In genomic region chr9:15658236-15658785, GRCm38 (mm10) we compare ENCODE assay signal across 28 mouse cellular contexts. TPM values are rescaled to one million over a fixed set of nuclear protein-coding genes. Genes with fewer than 3 reads are reported as not detected.
A peak's percentile ranks its signal among the peaks of the same experiment; 100 is the strongest.
DNase-seq lines count a peak whose midpoint lies in the region; ATAC-seq and TF ChIP-seq lines count a peak whose summit lies in the region.
"Had no signal": no experiment of that assay in that cellular context is flagged by ENCODE, and none has a peak within 500 bp of the region (broad histone marks: within the 10 kb centered on the region; RNA-seq: fewer than 3 reads in every experiment).

No protein-coding gene starts in this region.

- H3K9ac ChIP-seq in forebrain, postnatal 0 days: no peak overlapping the region
- no peak overlapping the region for H3K9ac ChIP-seq in forebrain, embryonic 13.5 days
- H3K9ac ChIP-seq in midbrain, embryonic 16.5 days (ENCODE audit: low read depth, low read length): no peak overlapping the region
- H3K9ac ChIP-seq: embryonic facial prominence, embryonic 15.5 days; forebrain, embryonic 15.5 days; heart, embryonic 13.5 days; hindbrain, embryonic 14.5 days; stomach, embryonic 15.5 days had no signal

- H3K9me3 ChIP-seq in forebrain, postnatal 0 days (ENCODE audit: low read length): no peaks in the 10 kb centered on the region
- H3K9me3 ChIP-seq in forebrain, embryonic 13.5 days (replicated peaks): peaks cover 4% of the 10 kb centered on the region; the same call in 1 of the 2 replicates
- no peaks in the 10 kb centered on the region for H3K9me3 ChIP-seq in midbrain, embryonic 16.5 days (replicated peaks; ENCODE audit: control insufficient read depth, low read length, poor library complexity, severe bottlenecking)
- peaks cover 16% of the 10 kb centered on the region; the same call in 1 of the 2 replicates for H3K9me3 ChIP-seq in midbrain, embryonic 10.5 days (replicated peaks)
- H3K9me3 ChIP-seq: embryonic facial prominence, embryonic 15.5 days; forebrain, embryonic 15.5 days; G1E; stomach, embryonic 15.5 days had no signal

- no peak overlapping the region for H3K4me3 ChIP-seq in forebrain, postnatal 0 days (ENCODE audit: low read depth, low read length)
- no peak overlapping the region for H3K4me3 ChIP-seq in forebrain, embryonic 13.5 days
- H3K4me3 ChIP-seq in midbrain, embryonic 16.5 days (ENCODE audit: low read depth, low read length): no peak overlapping the region
- H3K4me3 ChIP-seq in midbrain, embryonic 10.5 days: no peak overlapping the region
- H3K4me3 ChIP-seq: embryonic facial prominence, embryonic 15.5 days; forebrain, embryonic 15.5 days; heart, embryonic 13.5 days; layer of hippocampus, adult 2 months; stomach, embryonic 15.5 days had no signal

- TF ChIP-seq CTCF in forebrain, postnatal 0 days (IDR thresholded peaks at IDR 0.05; ENCODE audit: low read depth): no peak

- WGBS in forebrain, postnatal 0 days: 61% methylated on average over 6 of the region's 6 CpGs
- WGBS in forebrain, embryonic 13.5 days: 51% methylated on average over 6 of the region's 6 CpGs
- WGBS in midbrain, embryonic 16.5 days: 17% methylated on average over 6 of the region's 6 CpGs
- WGBS in midbrain, embryonic 10.5 days: 54% methylated on average over 6 of the region's 6 CpGs

- no peaks in the 10 kb centered on the region for H3K36me3 ChIP-seq in forebrain, postnatal 0 days (ENCODE audit: insufficient read depth)
- H3K36me3 ChIP-seq in forebrain, embryonic 13.5 days (ENCODE audit: poor library complexity, severe bottlenecking): no peaks in the 10 kb centered on the region
- no peaks in the 10 kb centered on the region for H3K36me3 ChIP-seq in midbrain, embryonic 16.5 days (ENCODE audit: control insufficient read depth, insufficient read depth, low read length)
- no peaks in the 10 kb centered on the region for H3K36me3 ChIP-seq in midbrain, embryonic 10.5 days
- H3K36me3 ChIP-seq: embryonic facial prominence, embryonic 15.5 days; forebrain, embryonic 15.5 days; G1E; heart, embryonic 13.5 days; stomach, embryonic 15.5 days had no signal

- no peaks in the 10 kb centered on the region for H3K27me3 ChIP-seq in forebrain, postnatal 0 days (ENCODE audit: insufficient read depth, low read length)
- no peaks in the 10 kb centered on the region for H3K27me3 ChIP-seq in forebrain, embryonic 13.5 days
- H3K27me3 ChIP-seq in midbrain, embryonic 16.5 days (ENCODE audit: control insufficient read depth, insufficient read depth, low read depth, low read length): no peaks in the 10 kb centered on the region
- H3K27me3 ChIP-seq in midbrain, embryonic 10.5 days (ENCODE audit: low read depth, poor library complexity, severe bottlenecking): no peaks in the 10 kb centered on the region
- H3K27me3 ChIP-seq: CH12.LX; embryonic facial prominence, embryonic 15.5 days; forebrain, embryonic 15.5 days; heart, embryonic 13.5 days; stomach, embryonic 15.5 days had no signal

- DNase-seq in forebrain, postnatal 0 days: no peak
- no peak for DNase-seq in midbrain, embryonic 10.5 days (ENCODE audit: low spot score)
- DNase-seq in mesoderm, embryonic 11.5 days (ENCODE audit: low read depth, low spot score): peak; percentile 51
- no peak for DNase-seq in layer of hippocampus, adult 11-12 months (ENCODE audit: low spot score)
- DNase-seq in right cerebral cortex, adult 2 months (ENCODE audit: low spot score in 2 of 2): no peak
- DNase-seq: B cell, adult 2 months; cerebellum, adult 9-10 months; gastrocnemius, postnatal 10 days; heart, adult 18-20 months; heart, postnatal 36 days; kidney, postnatal 10 days; lung, postnatal 4 days; right cerebral cortex, postnatal 4 days; thymus, adult 18-20 months; thymus, postnatal 36 days had no signal

- ATAC-seq in forebrain, postnatal 0 days: peak; percentile 14
- ATAC-seq in forebrain, embryonic 13.5 days: no peak
- peak; percentile 54; the same call in 1 of the 2 replicates for ATAC-seq in midbrain, embryonic 16.5 days
- ATAC-seq: forebrain, embryonic 15.5 days; Patski had no signal

- no peak overlapping the region for H3K27ac ChIP-seq in forebrain, postnatal 0 days (ENCODE audit: low read depth, low read length)
- no peak overlapping the region for H3K27ac ChIP-seq in forebrain, embryonic 13.5 days
- no peak overlapping the region for H3K27ac ChIP-seq in midbrain, embryonic 16.5 days (ENCODE audit: low read length)
- H3K27ac ChIP-seq in midbrain, embryonic 10.5 days (replicated peaks): no peak overlapping the region
- H3K27ac ChIP-seq: embryonic facial prominence, embryonic 15.5 days; forebrain, embryonic 15.5 days; heart, embryonic 13.5 days; hindbrain, embryonic 14.5 days; layer of hippocampus, adult 2 months; stomach, embryonic 15.5 days had no signal

- H3K4me1 ChIP-seq in forebrain, postnatal 0 days (ENCODE audit: insufficient read depth): no peaks in the 10 kb centered on the region
- no peaks in the 10 kb centered on the region for H3K4me1 ChIP-seq in forebrain, embryonic 13.5 days
- no peaks in the 10 kb centered on the region for H3K4me1 ChIP-seq in midbrain, embryonic 16.5 days (ENCODE audit: control insufficient read depth, insufficient read depth, low read length)
- H3K4me1 ChIP-seq in midbrain, embryonic 10.5 days: peaks cover 12% of the 10 kb centered on the region
- H3K4me1 ChIP-seq: embryonic facial prominence, embryonic 15.5 days; forebrain, embryonic 15.5 days; stomach, embryonic 15.5 days had no signal

- no peak overlapping the region for H3K4me2 ChIP-seq in forebrain, postnatal 0 days (ENCODE audit: low read depth)
- H3K4me2 ChIP-seq in forebrain, embryonic 13.5 days: no peak overlapping the region
- H3K4me2 ChIP-seq in midbrain, embryonic 16.5 days (ENCODE audit: low read length): no peak overlapping the region
- H3K4me2 ChIP-seq: embryonic facial prominence, embryonic 15.5 days; forebrain, embryonic 15.5 days; heart, embryonic 13.5 days; hindbrain, embryonic 14.5 days; stomach, embryonic 15.5 days had no signal

RNA-seq across cellular contexts. Expression of gene Deup1, which starts 30.6 kb away (rescaled TPM):
- total RNA-seq in forebrain, postnatal 0 days (2014; rRNA removed): 4.7 and 9.8 TPM in 2 replicates
- polyA plus RNA-seq in forebrain, postnatal 0 days (2015; fragmentation: Nextera tagmentation; extraction: Ambion mirVana): 3.2 and 4.8 TPM in 2 replicates
- polyA plus RNA-seq in forebrain, embryonic 13.5 days (2015; fragmentation: Nextera tagmentation; extraction: Ambion mirVana): 1.5 and 3.5 TPM in 2 replicates
- 1.9 and 3.1 TPM in 2 replicates for polyA plus RNA-seq in midbrain, embryonic 16.5 days (2015; fragmentation: Nextera tagmentation; extraction: Ambion mirVana)
- polyA plus RNA-seq in midbrain, embryonic 10.5 days (2016; fragmentation: Nextera tagmentation; extraction: Ambion mirVana): 0.37 and 0.48 TPM in 2 replicates
- total RNA-seq: common myeloid progenitor, adult 5-6 weeks had no signal
- polyA plus RNA-seq: G1E; liver, adult 2 months; Patski had no signal

RNA-seq across cellular contexts. Expression of gene Slc36a4, which starts 51.2 kb away (rescaled TPM):
- 40.0 and 56.9 TPM in 2 replicates for total RNA-seq in forebrain, postnatal 0 days (2014; rRNA removed)
- 18.6 and 28.1 TPM in 2 replicates for polyA plus RNA-seq in forebrain, postnatal 0 days (2015; fragmentation: Nextera tagmentation; extraction: Ambion mirVana)
- polyA plus RNA-seq in forebrain, embryonic 13.5 days (2015; fragmentation: Nextera tagmentation; extraction: Ambion mirVana): 21.5 and 23.5 TPM in 2 replicates
- polyA plus RNA-seq in midbrain, embryonic 16.5 days (2015; fragmentation: Nextera tagmentation; extraction: Ambion mirVana): 35.5 and 38.7 TPM in 2 replicates
- 9.4 and 12.3 TPM in 2 replicates for polyA plus RNA-seq in midbrain, embryonic 10.5 days (2016; fragmentation: Nextera tagmentation; extraction: Ambion mirVana)
- polyA plus RNA-seq: G1E had no signal
